Mouse (Mus musculus): ENCODE measurements around the gene Zfp830.

DNA sequence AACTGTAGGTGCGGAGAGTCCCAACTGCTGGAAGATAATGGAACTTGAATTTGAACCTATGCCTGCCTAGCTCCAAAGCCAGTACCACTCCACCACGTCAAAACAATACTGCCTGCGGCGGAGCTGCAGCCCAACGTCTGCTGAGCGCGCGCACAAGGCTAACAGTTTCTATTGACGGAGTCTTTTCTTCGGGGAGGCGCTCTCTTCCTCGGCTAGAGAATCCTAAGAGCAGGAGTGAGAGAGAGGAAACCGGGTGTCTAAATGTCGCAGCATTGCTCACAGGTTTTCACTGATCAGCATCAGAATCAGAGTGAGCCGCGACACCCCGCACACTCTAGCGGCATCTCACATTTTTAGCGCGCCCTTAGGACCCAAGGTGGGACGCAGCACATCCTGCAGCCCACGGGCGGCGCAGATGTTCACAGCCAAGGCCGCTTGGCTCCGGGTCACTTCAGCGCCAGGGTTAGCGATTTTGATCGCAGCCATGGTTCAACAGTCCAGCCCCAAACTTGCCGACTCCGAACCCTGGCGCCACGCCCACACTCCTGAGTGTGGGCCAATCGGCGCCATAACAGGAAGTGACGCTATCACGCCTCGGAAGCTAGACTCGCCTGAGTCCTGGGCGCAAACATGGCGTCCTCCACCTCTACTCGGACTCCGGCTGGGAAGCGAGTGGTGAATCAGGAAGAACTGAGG lies at the start of gene Zfp830, which contains the start of gene Cct6b:
- TF ChIP-seq POLR2A (IDR thresholded peaks at IDR 0.05; ENCODE audit: borderline replicate concordance, insufficient read depth, low read length) (peak; percentile 96), CTCF (IDR thresholded peaks at IDR 0.05; ENCODE audit: borderline replicate concordance, insufficient read depth, low read depth, low read length) (no peak)
